ENCODE assay signal across 27 mouse cellular contexts in genomic region chr17:44215196-44215799, GRCm38 (mm10). TPM values are rescaled to one million over a fixed set of nuclear protein-coding genes. Genes with fewer than 3 reads are reported as not detected.
A peak's percentile ranks its signal among the peaks of the same experiment; 100 is the strongest.
DNase-seq lines count a peak whose midpoint lies in the region; ATAC-seq and TF ChIP-seq lines count a peak whose summit lies in the region.
"Had no signal": no experiment of that assay in that cellular context is flagged by ENCODE, and none has a peak within 500 bp of the region (broad histone marks: within the 10 kb centered on the region; RNA-seq: fewer than 3 reads in every experiment).

No protein-coding gene starts in this region.

- H3K36me3 ChIP-seq in heart, adult 2 months (ENCODE audit: control insufficient read depth, insufficient read depth, low read length): peaks cover 45% of the 10 kb centered on the region
- no peaks in the 10 kb centered on the region for H3K36me3 ChIP-seq in lung, postnatal 0 days (ENCODE audit: insufficient read depth, low read length)
- H3K36me3 ChIP-seq: embryonic facial prominence, embryonic 12.5 days; embryonic facial prominence, embryonic 15.5 days; G1E; heart, embryonic 13.5 days; hindbrain, embryonic 12.5 days; hindbrain, embryonic 15.5 days had no signal

- ATAC-seq in lung, postnatal 0 days: no peak
- ATAC-seq: forebrain, embryonic 14.5 days; forebrain, postnatal 0 days; intestine, postnatal 0 days; Patski had no signal

- H3K9me3 ChIP-seq in lung, postnatal 0 days (ENCODE audit: low read length): no peaks in the 10 kb centered on the region
- H3K9me3 ChIP-seq: embryonic facial prominence, embryonic 12.5 days; embryonic facial prominence, embryonic 15.5 days; heart, embryonic 13.5 days; hindbrain, embryonic 12.5 days; hindbrain, embryonic 15.5 days had no signal

- H3K79me2 ChIP-seq in heart, adult 2 months (replicated peaks; ENCODE audit: control insufficient read depth, insufficient read depth, low read length): peaks cover 6% of the 10 kb centered on the region

- H3K9ac ChIP-seq in heart, adult 2 months (ENCODE audit: low read depth, low read length): no peak overlapping the region
- no peak overlapping the region for H3K9ac ChIP-seq in lung, postnatal 0 days (replicated peaks; ENCODE audit: low read depth)
- H3K9ac ChIP-seq: embryonic facial prominence, embryonic 12.5 days; embryonic facial prominence, embryonic 15.5 days; forebrain, postnatal 0 days; heart, embryonic 13.5 days; hindbrain, embryonic 12.5 days; hindbrain, embryonic 15.5 days had no signal

- peak overlapping the region; percentile 27; the same call in 1 of the 2 replicates for H3K27ac ChIP-seq in heart, adult 2 months
- H3K27ac ChIP-seq in lung, postnatal 0 days (ENCODE audit: low read length): 0 out of 2 replicates have a peak overlapping the region, but pooled peaks have one; percentile 26
- H3K27ac ChIP-seq: embryonic facial prominence, embryonic 12.5 days; embryonic facial prominence, embryonic 15.5 days; heart, embryonic 13.5 days; hindbrain, embryonic 12.5 days; hindbrain, embryonic 15.5 days had no signal

- H3K4me1 ChIP-seq in heart, adult 2 months (ENCODE audit: control insufficient read depth, insufficient read depth, low read length): peaks cover 14% of the 10 kb centered on the region
- H3K4me1 ChIP-seq in lung, postnatal 0 days (ENCODE audit: insufficient read depth, low read depth, low read length): no peaks in the 10 kb centered on the region
- H3K4me1 ChIP-seq: embryonic facial prominence, embryonic 12.5 days; embryonic facial prominence, embryonic 15.5 days; hindbrain, embryonic 12.5 days; hindbrain, embryonic 15.5 days had no signal

- no peak overlapping the region for H3K4me2 ChIP-seq in lung, postnatal 0 days (replicated peaks; ENCODE audit: low read depth, low read length)
- H3K4me2 ChIP-seq: embryonic facial prominence, embryonic 12.5 days; embryonic facial prominence, embryonic 15.5 days; heart, embryonic 13.5 days; hindbrain, embryonic 12.5 days; hindbrain, embryonic 15.5 days had no signal

- no peak overlapping the region for H3K4me3 ChIP-seq in heart, adult 2 months
- no peak overlapping the region for H3K4me3 ChIP-seq in lung, postnatal 0 days (ENCODE audit: low read depth, low read length)
- H3K4me3 ChIP-seq: embryonic facial prominence, embryonic 12.5 days; embryonic facial prominence, embryonic 15.5 days; heart, embryonic 13.5 days; hindbrain, embryonic 12.5 days; hindbrain, embryonic 15.5 days had no signal

- WGBS in heart, adult 2 months: 59% methylated on average over 9 of the region's 9 CpGs
- 87% methylated on average over 9 of the region's 9 CpGs for WGBS in lung, postnatal 0 days

- TF ChIP-seq EP300 in heart, adult 2 months (IDR thresholded peaks at IDR 0.05; ENCODE audit: insufficient read depth, low read depth, low read length): 0 out of 2 replicates have a peak, but pooled peaks have one; percentile 28
- no peak for TF ChIP-seq EP300 in lung, postnatal 0 days (IDR thresholded peaks at IDR 0.05)

- no peak for TF ChIP-seq CTCF in heart, adult 2 months (IDR thresholded peaks at IDR 0.05)
- no peak for TF ChIP-seq CTCF in lung, postnatal 0 days (IDR thresholded peaks at IDR 0.05)

- no peak for TF ChIP-seq POLR2A in heart, adult 2 months (IDR thresholded peaks at IDR 0.05; ENCODE audit: insufficient read depth, low read depth, low read length)

- H3K27me3 ChIP-seq in heart, adult 2 months (ENCODE audit: control insufficient read depth, insufficient read depth, low read length): no peaks in the 10 kb centered on the region
- no peaks in the 10 kb centered on the region for H3K27me3 ChIP-seq in lung, postnatal 0 days (replicated peaks; ENCODE audit: insufficient read depth, low read length)
- H3K27me3 ChIP-seq: CH12.LX; embryonic facial prominence, embryonic 12.5 days; embryonic facial prominence, embryonic 15.5 days; heart, embryonic 13.5 days; hindbrain, embryonic 12.5 days; hindbrain, embryonic 15.5 days; Patski had no signal

- intact Hi-C loops in heart, adult 2 months (cut with DNase I): no loop called here

- peak; percentile 81 for DNase-seq in gastrocnemius, adult 18-20 months (ENCODE audit: low spot score)
- no peak for DNase-seq in gastrocnemius, postnatal 4 days (ENCODE audit: low spot score in 2 of 2)
- DNase-seq in heart, adult 2 months: no peak
- no peak for DNase-seq in heart, postnatal 4 days
- DNase-seq in lung, postnatal 0 days (ENCODE audit: low spot score): no peak
- DNase-seq in lung, postnatal 36 days: no peak
- DNase-seq in skeletal muscle tissue, adult 2 months (ENCODE audit: low read depth, low spot score): peak; percentile 91
- DNase-seq in right cerebral cortex, postnatal 14 days: no peak
- DNase-seq: adrenal gland, postnatal 14 days; B cell, adult 2 months; cerebellum, adult 11 months; cerebellum, adult 2 months; cerebellum, adult 9-11 months; cerebellum, postnatal 25 days; forebrain, postnatal 0 days; heart, postnatal 10 days; kidney, adult 2 months had no signal

RNA-seq across cellular contexts. Expression of gene Clic5, which starts 26.9 kb away (rescaled TPM):
- total RNA-seq in gastrocnemius, adult 18-20 months (2021): 100 to 1,000 TPM; 109 to 117 TPM
- total RNA-seq in gastrocnemius, postnatal 4 days (2021): 10 to 100 TPM; 26.6 to 31.3 TPM
- total RNA-seq in heart, adult 2 months (2021): 100 to 1,000 TPM; 128 to 171 TPM
- 33.2 and 61.4 TPM in 2 replicates for polyA plus RNA-seq in heart, adult 2 months (2012; rRNA removed)
- 10 to 100 TPM; 75.6 to 78.3 TPM for total RNA-seq in heart, postnatal 4 days (2021)
- 83.6 and 122 TPM in 2 replicates for polyA plus RNA-seq in lung, postnatal 0 days (2015; fragmentation: Nextera tagmentation; extraction: Ambion mirVana)
- total RNA-seq: CH12.LX had no signal
- polyA plus RNA-seq: G1E had no signal

Comparison
In these comparisons a context has a peak if more than half of its experiments do, and no peak if none do; other contexts are left out.
1. DNase-seq: peak in gastrocnemius, adult 18-20 months (single experiment) and skeletal muscle tissue, adult 2 months (single experiment); none in gastrocnemius, postnatal 4 days (0 of 2), heart, adult 2 months (0 of 2), heart, postnatal 4 days (single experiment), lung, postnatal 0 days (single experiment), lung, postnatal 36 days (single experiment) and right cerebral cortex, postnatal 14 days (single experiment).